Mouse (Mus musculus): ENCODE measurements around the gene Hspe1. TPM values are rescaled to one million over a fixed set of nuclear protein-coding genes. Genes with fewer than 3 reads are reported as not detected.

Hspe1 gene
- polyA plus RNA-seq, 1 experiment from 2014 or later: 242 TPM

DNA sequence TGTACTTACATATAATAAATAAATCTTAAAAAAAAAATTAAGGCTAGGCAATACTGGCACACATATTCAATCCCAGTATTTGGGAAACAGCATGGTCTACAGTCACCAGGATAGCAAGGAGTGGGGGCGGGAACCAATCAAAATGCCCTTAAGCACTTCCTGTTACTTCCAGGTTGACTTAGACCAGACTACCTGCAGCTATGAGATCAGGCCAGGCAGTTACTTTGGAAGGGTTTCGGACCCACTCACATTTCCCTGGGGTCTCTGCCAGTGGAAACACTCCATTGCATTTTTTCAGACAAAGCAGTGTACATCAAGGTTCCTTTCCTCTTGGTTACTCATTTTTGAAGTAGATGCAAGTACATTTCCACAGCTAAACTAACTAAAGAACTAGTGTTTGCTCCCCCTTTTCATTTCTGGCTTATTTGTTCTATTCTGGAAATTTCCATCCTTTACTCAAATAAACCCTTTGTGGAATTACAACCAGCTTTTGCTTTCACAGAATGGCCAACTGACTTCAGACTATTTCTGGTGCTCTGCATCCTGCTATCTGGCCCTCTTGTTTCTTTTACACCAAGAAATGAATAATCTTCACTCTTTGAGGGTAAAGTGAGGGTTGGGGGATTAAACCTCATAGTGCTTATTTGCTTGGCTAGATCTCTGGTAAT, 10.9 kb upstream of the Hspe1 start:
- no peak overlapping the region for H3K4me2 ChIP-seq (ENCODE audit: low read length)
- H3K27ac ChIP-seq (ENCODE audit: low read depth, low read length): no peak overlapping the region
- H3K4me1 ChIP-seq (ENCODE audit: control insufficient read depth, insufficient read depth, low read depth, low read length): no peaks in the 10 kb centered on the region
- no peak overlapping the region for H3K9ac ChIP-seq (ENCODE audit: low read depth, low read length)
- 0 out of 2 replicates have a peak, but pooled peaks have one; percentile 35 for ATAC-seq
- H3K36me3 ChIP-seq (ENCODE audit: control insufficient read depth, insufficient read depth, low read length): peaks cover 28% of the 10 kb centered on the region
- no peaks in the 10 kb centered on the region for H3K27me3 ChIP-seq (replicated peaks; ENCODE audit: control insufficient read depth, insufficient read depth, low read length)
- 93% methylated on average over 2 of the region's 2 CpGs for WGBS
- H3K9me3 ChIP-seq (ENCODE audit: control insufficient read depth, low read length): no peaks in the 10 kb centered on the region
- no peak overlapping the region for H3K4me3 ChIP-seq (ENCODE audit: low read length)

DNA sequence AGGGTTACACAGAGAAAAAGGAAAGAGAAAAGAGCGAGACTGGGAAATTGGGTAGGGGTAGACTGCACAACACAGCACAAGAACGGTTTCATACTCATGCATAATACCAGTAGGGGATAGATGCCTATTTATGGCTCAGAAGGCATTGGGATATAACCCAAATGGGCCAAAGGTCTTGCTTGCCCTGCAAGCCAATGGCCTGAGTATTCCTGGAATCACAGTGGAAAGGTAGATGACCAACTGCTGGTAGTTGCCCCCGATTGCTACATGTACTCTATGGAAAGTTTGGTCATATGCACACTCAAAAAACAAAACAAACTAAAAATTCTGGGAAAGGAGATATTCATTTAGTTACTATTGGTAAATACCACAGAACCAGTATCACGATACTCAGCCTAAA, 8.3 kb upstream of the Hspe1 start:
- Histone ChIP-seq H3K4me1 (ENCODE audit: control insufficient read depth, insufficient read depth, low read depth, low read length) (peaks cover 5% of the 10 kb centered on the region; the same call in 1 of the 2 replicates), H3K4me2 (ENCODE audit: low read length) (no peak overlapping the region), H3K36me3 (ENCODE audit: control insufficient read depth, insufficient read depth, low read length) (peaks cover 49% of the 10 kb centered on the region), H3K9ac (ENCODE audit: low read depth, low read length) (no peak overlapping the region), H3K27me3 (replicated peaks; ENCODE audit: control insufficient read depth, insufficient read depth, low read length) (no peaks in the 10 kb centered on the region), H3K4me3 (ENCODE audit: low read length) (no peak overlapping the region), H3K27ac (ENCODE audit: low read depth, low read length) (no peak overlapping the region), H3K9me3 (ENCODE audit: control insufficient read depth, low read length) (no peaks in the 10 kb centered on the region; the same call in 1 of the 2 replicates)
- ATAC-seq: no peak
- 94% methylated on average over 4 of the region's 4 CpGs for WGBS

DNA sequence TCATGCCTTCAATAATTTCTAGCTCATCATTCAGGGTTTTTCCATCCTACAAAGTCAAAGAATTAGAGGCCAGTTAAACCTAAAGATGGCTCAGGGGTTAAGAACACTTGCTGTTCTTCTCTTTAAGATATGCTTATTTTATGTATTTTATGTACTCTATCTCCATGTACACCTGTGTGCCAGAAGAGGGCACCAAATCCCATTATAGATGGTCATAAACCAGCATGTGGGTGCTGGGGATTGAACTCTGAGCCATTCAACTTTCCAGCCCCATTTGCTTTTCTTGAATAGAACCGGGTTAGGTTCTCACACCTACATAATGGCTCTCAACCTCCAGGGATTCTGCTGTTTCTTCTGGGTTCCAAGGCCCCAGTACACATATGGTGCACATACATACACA, 5.8 kb upstream of the Hspe1 start:
- 82% methylated on average over 1 of the region's 1 CpGs for WGBS
- Histone ChIP-seq H3K27me3 (replicated peaks; ENCODE audit: control insufficient read depth, insufficient read depth, low read length) (no peaks in the 10 kb centered on the region), H3K4me2 (ENCODE audit: low read length) (no peak overlapping the region), H3K9me3 (ENCODE audit: control insufficient read depth, low read length) (no peaks in the 10 kb centered on the region; the same call in 1 of the 2 replicates), H3K36me3 (ENCODE audit: control insufficient read depth, insufficient read depth, low read length) (peaks cover 48% of the 10 kb centered on the region), H3K4me3 (ENCODE audit: low read length) (no peak overlapping the region), H3K4me1 (ENCODE audit: control insufficient read depth, insufficient read depth, low read depth, low read length) (peaks cover 22% of the 10 kb centered on the region), H3K9ac (ENCODE audit: low read depth, low read length) (no peak overlapping the region), H3K27ac (ENCODE audit: low read depth, low read length) (no peak overlapping the region)
- ATAC-seq: no peak

DNA sequence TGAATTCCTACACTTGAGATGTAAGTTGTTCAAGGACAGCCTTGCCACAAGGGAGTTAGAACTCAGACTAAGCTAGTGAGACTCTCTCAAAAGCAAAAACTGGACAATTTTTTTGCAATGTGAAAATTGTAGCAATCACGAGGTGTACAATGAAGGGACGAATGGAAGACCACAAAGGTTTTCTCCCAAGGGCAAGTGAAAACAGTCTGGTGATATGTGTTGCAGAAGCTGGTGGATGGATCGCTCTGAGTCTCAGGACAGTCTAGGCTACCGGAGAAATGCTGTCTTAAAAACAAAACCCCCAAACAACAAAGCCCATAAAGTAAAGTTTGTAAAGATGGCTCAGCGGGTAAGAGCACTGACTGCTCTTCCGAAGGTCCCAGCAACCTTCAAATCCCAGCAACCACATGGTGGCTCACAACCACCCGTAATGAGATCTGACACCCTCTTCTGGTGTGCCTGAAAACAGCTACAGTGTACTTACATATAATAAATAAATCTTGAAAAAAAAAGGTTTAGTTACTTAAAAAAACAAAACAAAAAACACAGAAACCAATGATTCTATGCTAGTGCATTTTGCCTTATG, 2.1 kb upstream of the Hspe1 start:
- Histone ChIP-seq H3K9ac (ENCODE audit: low read depth, low read length) (no peak overlapping the region), H3K4me2 (ENCODE audit: low read length) (peak overlapping the region; percentile 90), H3K36me3 (ENCODE audit: control insufficient read depth, insufficient read depth, low read length) (peaks cover 29% of the 10 kb centered on the region), H3K27me3 (replicated peaks; ENCODE audit: control insufficient read depth, insufficient read depth, low read length) (no peaks in the 10 kb centered on the region), H3K4me3 (ENCODE audit: low read length) (no peak overlapping the region), H3K9me3 (ENCODE audit: control insufficient read depth, low read length) (no peaks in the 10 kb centered on the region; the same call in 1 of the 2 replicates), H3K27ac (ENCODE audit: low read depth, low read length) (no peak overlapping the region), H3K4me1 (ENCODE audit: control insufficient read depth, insufficient read depth, low read depth, low read length) (peaks cover 32% of the 10 kb centered on the region)
- no peak for ATAC-seq
- WGBS: 51% methylated on average over 7 of the region's 7 CpGs

GRCm38 (mm10) chr1:55086868-55087400, 998 bp upstream of the Hspe1 start:
- Histone ChIP-seq H3K4me3 (ENCODE audit: low read length) (peak overlapping the region; percentile 89), H3K9ac (ENCODE audit: low read depth, low read length) (peak overlapping the region; percentile 89), H3K4me2 (ENCODE audit: low read length) (peak overlapping the region; percentile 90), H3K4me1 (ENCODE audit: control insufficient read depth, insufficient read depth, low read depth, low read length) (peaks cover 32% of the 10 kb centered on the region), H3K36me3 (ENCODE audit: control insufficient read depth, insufficient read depth, low read length) (peaks cover 27% of the 10 kb centered on the region), H3K9me3 (ENCODE audit: control insufficient read depth, low read length) (no peaks in the 10 kb centered on the region; the same call in 1 of the 2 replicates), H3K27ac (ENCODE audit: low read depth, low read length) (peak overlapping the region; percentile 95), H3K27me3 (replicated peaks; ENCODE audit: control insufficient read depth, insufficient read depth, low read length) (no peaks in the 10 kb centered on the region)
- 1% methylated on average over 13 of the region's 13 CpGs for WGBS
- no peak for ATAC-seq

GRCm38 (mm10) chr1:55087401-55087904, 479 bp upstream of the Hspe1 start:
- WGBS: under 1% methylated on average over 54 of the region's 57 CpGs
- Histone ChIP-seq H3K36me3 (ENCODE audit: control insufficient read depth, insufficient read depth, low read length) (peaks cover 25% of the 10 kb centered on the region), H3K4me1 (ENCODE audit: control insufficient read depth, insufficient read depth, low read depth, low read length) (peaks cover 32% of the 10 kb centered on the region)

DNA sequence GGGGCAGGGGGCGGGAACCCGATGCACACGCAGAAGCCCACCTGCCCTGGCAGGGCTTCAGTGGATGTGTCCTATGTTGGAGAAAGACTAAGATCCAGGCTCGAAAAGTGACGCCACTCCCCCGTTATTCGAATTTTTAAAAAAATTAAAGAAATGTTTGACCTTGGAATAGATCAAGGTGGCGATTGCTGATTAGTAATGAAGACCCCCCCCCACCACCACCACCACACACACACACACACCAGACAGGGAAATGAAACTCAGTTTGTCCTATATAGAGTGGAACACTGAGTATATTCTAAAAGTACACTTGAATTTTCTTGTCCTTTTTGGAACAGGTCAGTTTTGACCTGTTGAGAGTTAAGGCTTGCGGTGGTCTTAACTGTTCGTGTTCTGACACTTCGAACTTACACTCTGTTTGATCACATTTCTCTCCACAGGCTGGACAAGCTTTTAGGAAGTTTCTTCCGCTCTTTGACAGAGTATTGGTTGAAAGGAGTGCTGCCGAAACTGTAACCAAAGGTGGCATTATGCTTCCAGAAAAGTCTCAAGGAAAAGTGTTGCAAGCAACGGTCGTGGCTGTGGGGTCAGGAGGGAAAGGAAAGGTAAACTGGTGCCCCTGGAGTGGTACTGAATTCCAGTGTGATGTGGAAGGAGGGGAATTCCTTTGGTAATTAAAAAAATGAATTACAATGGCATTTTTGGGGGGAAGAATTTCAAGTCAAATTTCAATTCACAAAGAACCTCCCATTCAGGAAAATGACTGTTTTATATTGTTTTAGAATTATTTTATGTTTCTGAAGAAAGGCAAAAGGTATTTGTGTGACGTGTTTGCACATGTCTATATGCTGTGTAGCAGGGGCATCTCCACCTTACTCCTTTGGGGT, 922 bp downstream of the Hspe1 start:
- WGBS: 6% methylated on average over 16 of the region's 16 CpGs
- H3K27ac ChIP-seq (ENCODE audit: low read depth, low read length): peak overlapping the region; percentile 95
- no peaks in the 10 kb centered on the region for H3K27me3 ChIP-seq (replicated peaks; ENCODE audit: control insufficient read depth, insufficient read depth, low read length)
- no peaks in the 10 kb centered on the region for H3K9me3 ChIP-seq (ENCODE audit: control insufficient read depth, low read length)
- H3K9ac ChIP-seq (ENCODE audit: low read depth, low read length): peak overlapping the region; percentile 89
- ATAC-seq: no peak
- H3K36me3 ChIP-seq (ENCODE audit: control insufficient read depth, insufficient read depth, low read length): peaks cover 12% of the 10 kb centered on the region; the same call in 1 of the 2 replicates
- peak overlapping the region; percentile 89 for H3K4me3 ChIP-seq (ENCODE audit: low read length)
- H3K4me1 ChIP-seq (ENCODE audit: control insufficient read depth, insufficient read depth, low read depth, low read length): peaks cover 31% of the 10 kb centered on the region
- peak overlapping the region; percentile 79 for H3K4me2 ChIP-seq (ENCODE audit: low read length)

More at GRCm38 (mm10) chr1:55087401-55087904, 479 bp upstream of the Hspe1 start:
- peak overlapping the region; percentile 89 for H3K9ac ChIP-seq (ENCODE audit: low read depth, low read length)
- H3K4me3 ChIP-seq (ENCODE audit: low read length): peak overlapping the region; percentile 89
- peak overlapping the region; percentile 95 for H3K27ac ChIP-seq (ENCODE audit: low read depth, low read length)
- peak overlapping the region; percentile 90 for H3K4me2 ChIP-seq (ENCODE audit: low read length)
- ATAC-seq: peak; percentile 64
- H3K9me3 ChIP-seq (ENCODE audit: control insufficient read depth, low read length): no peaks in the 10 kb centered on the region
- H3K27me3 ChIP-seq (replicated peaks; ENCODE audit: control insufficient read depth, insufficient read depth, low read length): no peaks in the 10 kb centered on the region

DNA sequence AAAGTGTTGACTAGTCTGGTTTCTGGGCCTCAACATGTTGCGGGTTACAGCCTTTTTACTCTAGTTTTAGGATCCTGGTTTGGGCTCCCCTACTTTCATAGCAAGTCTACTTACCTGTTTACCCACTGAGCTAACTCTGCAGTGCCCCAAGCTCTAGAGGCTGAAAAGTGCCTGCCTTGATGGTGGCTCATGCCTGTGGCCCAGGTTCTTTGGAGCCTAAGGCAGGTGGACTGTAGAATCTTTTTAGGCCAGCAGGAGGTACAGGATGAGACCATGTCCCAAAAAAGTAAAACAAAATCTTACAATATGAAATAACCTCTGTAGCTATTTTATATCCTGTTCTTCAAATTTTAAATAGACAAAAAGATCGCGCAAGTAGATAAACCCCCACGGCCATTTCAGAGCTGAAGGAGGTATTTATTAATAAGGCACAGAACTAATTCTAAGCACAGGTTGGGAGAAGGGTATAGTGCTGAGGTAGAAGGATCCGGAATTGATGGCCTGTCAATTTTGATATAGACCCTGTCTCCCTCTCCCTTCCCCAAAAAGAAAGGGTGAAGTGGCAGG, 1.6 kb downstream of the Hspe1 start:
- Histone ChIP-seq H3K4me3 (ENCODE audit: low read length) (no peak overlapping the region), H3K4me2 (ENCODE audit: low read length) (peak overlapping the region; percentile 79), H3K27me3 (replicated peaks; ENCODE audit: control insufficient read depth, insufficient read depth, low read length) (no peaks in the 10 kb centered on the region), H3K9me3 (ENCODE audit: control insufficient read depth, low read length) (no peaks in the 10 kb centered on the region), H3K4me1 (ENCODE audit: control insufficient read depth, insufficient read depth, low read depth, low read length) (peaks cover 27% of the 10 kb centered on the region), H3K9ac (ENCODE audit: low read depth, low read length) (no peak overlapping the region), H3K27ac (ENCODE audit: low read depth, low read length) (no peak overlapping the region), H3K36me3 (ENCODE audit: control insufficient read depth, insufficient read depth, low read length) (peaks cover 9% of the 10 kb centered on the region; the same call in 1 of the 2 replicates)
- WGBS: 92% methylated on average over 5 of the region's 5 CpGs
- no peak for ATAC-seq
